Mouse (Mus musculus) stomach, postnatal 0 days (tissue): ENCODE measurements around the gene Fam92b.

Experiments used
- CTCF ChIP-seq: IDR thresholded peaks from 2 replicates; pipeline ENCODE4 v1.5.1; 2016; ENCODE audit warnings: antibody characterized with exemption, low read depth, mild to moderate bottlenecking, moderate library complexity
- EP300 ChIP-seq: optimal IDR thresholded peaks from 2 replicates; pipeline ENCODE3; 2016; ENCODE audit warnings: antibody characterized with exemption

- TF ChIP-seq EP300, result no peak
- no peak for TF ChIP-seq CTCF
Measured at GRCm38 (mm10) chr8:120190107-120190809, 13.0 kb upstream of the Fam92b start.
